Mouse (Mus musculus): ENCODE measurements around the gene Unc13d. TPM values are rescaled to one million over a fixed set of nuclear protein-coding genes. Genes with fewer than 3 reads are reported as not detected.
"Not testable (repeated sequence)": the region's sequence is repeated elsewhere in the genome, so short reads cannot be mapped to it uniquely, and the experiment has no call there.

The Unc13d gene
- polyA plus RNA-seq, 1 experiment from 2014 or later, result 0.69 TPM

DNA sequence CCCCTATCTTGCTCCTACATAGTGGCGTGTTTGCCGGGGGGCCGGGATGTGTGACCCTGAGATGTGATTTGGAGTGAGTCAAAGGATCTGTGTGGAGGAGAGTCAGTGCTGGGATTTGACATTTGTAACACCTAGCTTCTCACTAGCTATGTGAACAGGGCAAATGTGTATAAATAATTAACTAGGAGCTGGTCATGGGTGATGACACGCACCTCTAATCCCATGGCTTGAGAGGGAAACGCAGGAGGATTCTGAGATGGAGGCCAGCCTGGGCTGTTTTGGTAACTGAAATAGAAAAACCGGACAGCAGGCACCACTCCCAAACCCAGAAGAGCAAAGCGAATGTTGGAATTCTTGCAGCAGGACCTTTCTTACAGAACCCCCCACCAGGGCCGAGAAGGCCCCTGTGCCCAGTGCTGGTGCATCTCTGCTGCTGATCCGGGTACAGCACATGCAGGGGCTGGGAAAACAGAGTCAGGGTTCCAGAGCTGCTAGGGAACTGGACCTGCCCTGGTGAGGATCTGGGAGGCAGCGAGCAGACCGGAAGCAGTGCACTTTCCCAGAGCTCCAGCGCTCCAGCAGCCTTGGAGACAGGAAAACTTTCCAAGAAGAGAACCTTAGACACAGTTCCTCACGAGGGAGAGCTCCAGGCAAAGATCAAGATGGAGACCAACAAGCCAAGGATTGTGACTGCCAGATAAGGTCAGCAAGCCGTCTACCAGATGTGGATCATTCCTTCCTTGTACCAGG lies 21.1 kb upstream of the Unc13d start:
- H3K27ac ChIP-seq, result no peak overlapping the region
- no peak for ATAC-seq (ENCODE audit: low FRiP score)
- no peak overlapping the region for H3K9ac ChIP-seq
- H3K36me3 ChIP-seq (replicated peaks), result no peaks in the 10 kb centered on the region
- H3K27me3 ChIP-seq, result no peaks in the 10 kb centered on the region
- H3K9me3 ChIP-seq, result no peaks in the 10 kb centered on the region
- no peak overlapping the region for H3K4me3 ChIP-seq (replicated peaks)
- H3K4me1 ChIP-seq, result peaks cover 14% of the 10 kb centered on the region
- 79% methylated on average over 14 of the region's 14 CpGs for WGBS
- no peak overlapping the region for H3K4me2 ChIP-seq

DNA sequence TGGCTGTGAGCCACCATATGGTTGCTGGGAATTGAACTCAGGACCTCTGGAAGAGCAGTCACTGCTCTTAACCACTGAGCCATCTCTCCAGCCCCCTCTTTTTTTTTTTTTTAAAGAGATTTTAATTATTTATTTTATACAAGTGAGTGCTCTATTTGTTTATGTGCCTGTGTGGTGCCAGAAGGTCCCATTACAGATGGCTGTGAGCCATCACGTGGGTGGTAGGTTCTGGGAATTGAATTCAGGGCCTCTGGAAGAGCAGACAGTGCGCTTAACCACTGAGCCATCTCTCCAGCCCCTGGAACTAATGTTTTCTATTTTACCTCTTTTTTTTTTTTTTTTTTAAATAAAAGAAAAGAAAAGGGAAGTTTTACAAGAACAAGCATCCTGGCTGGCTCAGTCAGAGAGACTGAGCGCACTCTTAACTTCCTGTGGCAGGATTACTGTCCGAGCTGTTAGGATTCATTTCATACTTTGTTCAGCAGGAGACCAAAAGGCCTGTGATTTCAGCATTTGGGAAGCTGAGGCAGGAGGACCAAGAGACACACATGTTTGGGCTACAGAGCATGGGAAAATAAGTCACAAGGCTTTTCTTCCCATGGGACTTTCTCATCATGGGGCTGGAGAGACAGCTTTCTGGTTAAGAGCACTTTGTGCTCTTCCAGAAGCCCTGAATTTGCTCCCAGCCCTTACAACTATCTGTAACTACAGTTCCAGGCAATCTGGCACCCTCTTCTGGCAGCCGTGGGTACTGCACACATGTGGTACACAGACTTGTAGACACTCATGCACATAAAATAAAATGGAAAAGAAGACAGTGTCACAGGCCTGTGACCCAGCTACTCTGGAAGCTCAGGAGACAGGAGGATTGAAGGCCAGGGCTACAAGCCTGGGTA lies 18.7 kb upstream of the Unc13d start:
- Histone ChIP-seq H3K36me3 (replicated peaks) (no peaks in the 10 kb centered on the region), H3K27ac (no peak overlapping the region), H3K4me2 (no peak overlapping the region), H3K9ac (no peak overlapping the region), H3K4me1 (no peaks in the 10 kb centered on the region), H3K27me3 (no peaks in the 10 kb centered on the region), H3K4me3 (replicated peaks) (no peak overlapping the region), H3K9me3 (no peaks in the 10 kb centered on the region)
- 95% methylated on average over 5 of the region's 5 CpGs for WGBS
- ATAC-seq (ENCODE audit: low FRiP score), result no peak

DNA sequence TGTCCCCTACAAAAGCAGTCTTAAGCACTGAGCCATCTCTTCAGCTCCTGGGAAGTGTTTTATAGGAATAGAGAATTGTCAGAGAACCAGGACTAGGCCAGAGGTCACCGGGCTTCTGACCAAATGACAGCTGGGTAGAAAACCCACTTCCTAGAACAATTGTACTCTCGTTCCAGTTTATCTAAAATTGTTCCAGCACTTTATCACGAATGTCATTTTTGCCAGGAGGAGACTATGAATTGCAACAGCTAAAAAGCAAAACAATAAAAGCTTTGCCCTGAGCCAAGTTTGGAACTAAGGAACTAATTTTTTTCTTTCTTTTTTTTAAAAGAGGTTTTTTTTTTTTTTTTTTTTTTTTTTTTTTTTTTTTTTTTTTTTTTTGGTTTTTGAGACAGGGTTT lies 17.8 kb upstream of the Unc13d start:
- Histone ChIP-seq H3K4me2 (no peak overlapping the region), H3K4me1 (no peaks in the 10 kb centered on the region), H3K9me3 (no peaks in the 10 kb centered on the region), H3K36me3 (replicated peaks) (no peaks in the 10 kb centered on the region), H3K27ac (no peak overlapping the region), H3K4me3 (replicated peaks) (no peak overlapping the region), H3K9ac (no peak overlapping the region), H3K27me3 (no peaks in the 10 kb centered on the region)
- ATAC-seq (ENCODE audit: low FRiP score), result no peak
- 79% methylated on average over 3 of the region's 3 CpGs for WGBS

GRCm38 (mm10) chr11:116093771-116094565 lies 16.2 kb upstream of the Unc13d start:
- H3K4me2 ChIP-seq, result no peak overlapping the region
- H3K36me3 ChIP-seq (replicated peaks), result no peaks in the 10 kb centered on the region
- H3K27ac ChIP-seq, result no peak overlapping the region
- WGBS, result 74% methylated on average over 16 of the region's 16 CpGs
- no peaks in the 10 kb centered on the region for H3K9me3 ChIP-seq
- no peak overlapping the region for H3K9ac ChIP-seq
- no peak overlapping the region for H3K4me3 ChIP-seq (replicated peaks)
- no peaks in the 10 kb centered on the region for H3K27me3 ChIP-seq
- ATAC-seq (ENCODE audit: low FRiP score), result no peak
- H3K4me1 ChIP-seq, result no peaks in the 10 kb centered on the region

GRCm38 (mm10) chr11:116092959-116093358 lies 15.2 kb upstream of the Unc13d start:
- not testable (repeated sequence) for ATAC-seq (ENCODE audit: low FRiP score); H3K27ac ChIP-seq

DNA sequence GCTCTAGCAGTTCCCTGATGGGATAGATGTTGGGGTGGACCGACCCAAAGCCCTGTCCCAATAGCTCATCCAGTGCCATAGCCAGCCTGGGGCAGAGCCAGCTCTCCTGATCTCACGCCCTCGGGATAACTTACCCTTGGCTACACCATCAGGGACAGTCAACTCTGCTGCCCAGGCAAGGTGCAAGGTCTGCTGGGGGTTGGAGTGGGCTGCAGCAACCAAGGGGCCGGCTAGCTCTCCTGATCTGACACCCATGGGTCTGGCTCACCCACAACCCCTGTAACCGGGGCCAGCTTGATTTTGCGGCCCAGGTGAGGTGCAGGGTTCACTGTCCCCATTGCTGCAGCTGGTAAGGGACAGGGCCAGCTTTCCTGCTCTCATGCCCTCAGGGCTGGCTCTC lies 13.8 kb upstream of the Unc13d start:
- H3K4me1 ChIP-seq, result peaks cover 8% of the 10 kb centered on the region
- no peak overlapping the region for H3K9ac ChIP-seq
- 85% methylated on average over 6 of the region's 6 CpGs for whole genome bisulfite sequencing
- ATAC-seq (ENCODE audit: low FRiP score), result no peak
- H3K27me3 ChIP-seq, result no peaks in the 10 kb centered on the region
- no peak overlapping the region for H3K4me2 ChIP-seq
- no peaks in the 10 kb centered on the region for H3K9me3 ChIP-seq
- no peak overlapping the region for H3K4me3 ChIP-seq (replicated peaks)
- no peaks in the 10 kb centered on the region for H3K36me3 ChIP-seq (replicated peaks)
- no peak overlapping the region for H3K27ac ChIP-seq

More at GRCm38 (mm10) chr11:116092959-116093358, 15.2 kb upstream of the Unc13d start:
- H3K9me3 ChIP-seq; H3K4me2 ChIP-seq; H3K9ac ChIP-seq; H3K4me3 ChIP-seq (replicated peaks); H3K27me3 ChIP-seq; H3K36me3 ChIP-seq (replicated peaks); H3K4me1 ChIP-seq: not testable (repeated sequence)
- WGBS, result 95% methylated on average over 6 of the region's 6 CpGs

GRCm38 (mm10) chr11:116089545-116089944 lies 11.8 kb upstream of the Unc13d start:
- Histone ChIP-seq H3K4me1 (peaks cover 17% of the 10 kb centered on the region), H3K4me3 (replicated peaks) (no peak overlapping the region), H3K27ac (no peak overlapping the region), H3K36me3 (replicated peaks) (0 out of 2 replicates have a peak, but pooled peaks cover 3% of the 10 kb centered on the region), H3K9ac (no peak overlapping the region), H3K4me2 (no peak overlapping the region), H3K27me3 (no peaks in the 10 kb centered on the region), H3K9me3 (no peaks in the 10 kb centered on the region)
- ATAC-seq (ENCODE audit: low FRiP score), result no peak
- WGBS, result 94% methylated on average over 6 of the region's 6 CpGs

- H3K9ac ChIP-seq, result no peak overlapping the region
- H3K9me3 ChIP-seq, result no peaks in the 10 kb centered on the region
- 91% methylated on average over 11 of the region's 11 CpGs for WGBS
- no peak overlapping the region for H3K4me2 ChIP-seq
- no peak overlapping the region for H3K4me3 ChIP-seq (replicated peaks)
- H3K36me3 ChIP-seq (replicated peaks), result peaks cover 5% of the 10 kb centered on the region
- peaks cover 17% of the 10 kb centered on the region for H3K4me1 ChIP-seq
- no peak overlapping the region for H3K27ac ChIP-seq
- no peaks in the 10 kb centered on the region for H3K27me3 ChIP-seq
- ATAC-seq (ENCODE audit: low FRiP score), result no peak
Measured at GRCm38 (mm10) chr11:116088741-116089394, 11.1 kb upstream of the Unc13d start.

DNA sequence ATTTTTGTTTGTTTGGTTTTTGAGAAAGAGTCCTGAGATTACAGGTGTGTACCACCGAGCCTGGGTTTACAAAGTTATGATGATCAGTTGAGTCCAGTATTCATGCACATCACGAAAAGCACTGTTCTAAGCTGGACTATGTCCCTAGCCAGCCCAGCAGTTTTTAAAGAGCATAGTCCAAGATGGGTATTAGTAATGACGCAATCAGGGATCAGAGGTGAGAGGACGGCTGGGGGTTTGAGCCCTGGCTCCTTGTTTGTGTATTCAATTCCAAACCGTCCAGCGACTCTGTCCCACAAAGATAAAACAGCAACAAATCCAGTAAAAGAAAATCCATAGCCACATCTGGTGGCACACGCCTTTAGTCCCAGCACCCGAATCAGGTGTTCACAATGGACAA lies 10.4 kb upstream of the Unc13d start:
- Histone ChIP-seq H3K9ac (no peak overlapping the region), H3K27me3 (no peaks in the 10 kb centered on the region), H3K4me2 (peak overlapping the region; percentile 51), H3K36me3 (replicated peaks) (peaks cover 12% of the 10 kb centered on the region), H3K4me3 (replicated peaks) (no peak overlapping the region), H3K4me1 (peaks cover 17% of the 10 kb centered on the region), H3K27ac (no peak overlapping the region), H3K9me3 (no peaks in the 10 kb centered on the region)
- 87% methylated on average over 8 of the region's 8 CpGs for WGBS
- no peak for ATAC-seq (ENCODE audit: low FRiP score)

GRCm38 (mm10) chr11:116087194-116088130 lies 9.7 kb upstream of the Unc13d start:
- Histone ChIP-seq H3K4me3 (replicated peaks) (peak overlapping the region; percentile 54), H3K4me2 (peak overlapping the region; percentile 51), H3K27me3 (no peaks in the 10 kb centered on the region), H3K9me3 (no peaks in the 10 kb centered on the region), H3K9ac (peak overlapping the region; percentile 56), H3K27ac (peak overlapping the region; percentile 72; the same call in 1 of the 2 replicates), H3K36me3 (replicated peaks) (peaks cover 18% of the 10 kb centered on the region), H3K4me1 (peaks cover 17% of the 10 kb centered on the region)
- peak; percentile 82 for ATAC-seq (ENCODE audit: low FRiP score)
- 4% methylated on average over 31 of the region's 31 CpGs for WGBS

Data from forebrain, embryonic 12.5 days (tissue).